Mouse (Mus musculus): Measurements from ENCODE around the gene Rgs8.
A peak's percentile ranks its signal among the peaks of the same experiment; 100 is the strongest.

Gene Rgs8

DNA sequence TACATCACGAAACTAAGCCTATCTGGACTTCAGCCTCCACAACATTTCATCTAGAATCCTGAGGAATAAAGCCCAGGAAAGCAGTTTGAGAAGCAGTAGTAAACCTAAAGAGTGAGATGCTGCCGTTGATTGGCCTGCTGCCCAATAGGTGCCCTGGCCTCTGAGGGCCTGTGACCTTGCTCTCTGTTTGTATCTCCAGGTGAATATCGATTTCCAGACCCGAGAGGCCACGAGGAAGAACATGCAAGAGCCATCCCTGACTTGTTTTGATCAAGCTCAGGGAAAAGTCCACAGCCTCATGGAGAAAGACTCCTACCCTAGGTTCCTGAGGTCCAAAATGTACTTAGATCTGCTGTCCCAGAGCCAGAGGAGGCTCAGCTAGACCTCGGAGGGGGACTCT, 39.7 kb downstream of the Rgs8 start:
- no peaks in the 10 kb centered on the region for H3K36me3 ChIP-seq (ENCODE audit: control insufficient read depth, insufficient read depth, low read length, poor library complexity, severe bottlenecking)
- no peak for DNase-seq (ENCODE audit: low read depth, low spot score)
- H3K27me3 ChIP-seq (ENCODE audit: control insufficient read depth, insufficient read depth, low read length, poor library complexity, severe bottlenecking) = no peaks in the 10 kb centered on the region

DNA sequence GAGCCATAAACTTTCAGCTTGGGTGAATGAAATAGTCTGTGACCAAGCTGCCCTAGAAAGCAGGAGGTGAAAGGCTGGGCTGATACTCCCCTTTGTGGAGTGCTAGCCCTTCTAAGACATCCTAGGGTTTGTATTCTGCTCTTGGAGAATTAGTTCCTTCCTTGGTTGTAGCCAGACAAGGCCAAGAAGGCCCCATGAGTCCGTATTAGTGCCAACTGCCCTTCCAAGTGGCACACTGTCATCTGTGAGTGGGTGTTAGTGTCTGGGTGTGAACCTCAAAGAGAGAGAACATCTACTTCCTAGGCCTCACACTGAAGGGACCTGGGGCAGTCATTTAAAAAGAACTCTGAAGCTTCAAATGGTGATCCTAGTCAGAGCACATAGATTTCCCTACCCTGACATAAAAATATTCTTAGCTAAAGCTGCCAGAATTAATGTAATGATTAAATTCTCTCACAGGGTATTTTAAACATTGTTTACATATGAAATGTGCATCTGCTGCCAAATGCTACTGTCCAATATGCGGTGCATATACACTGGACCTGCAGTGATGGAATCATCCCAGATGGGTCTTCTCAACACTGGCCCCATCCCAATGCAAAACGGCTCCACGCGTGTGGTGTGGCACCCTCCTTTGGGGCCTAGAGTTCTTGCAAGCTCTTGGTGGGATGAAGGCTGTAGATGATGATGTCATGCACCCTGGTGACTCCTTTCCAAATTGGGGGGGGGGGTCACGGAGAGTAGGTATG, 41.7 kb downstream of the Rgs8 start:
- no peaks in the 10 kb centered on the region for H3K27me3 ChIP-seq (ENCODE audit: control insufficient read depth, insufficient read depth, low read length, poor library complexity, severe bottlenecking)
- no peak for DNase-seq (ENCODE audit: low read depth, low spot score)
- H3K36me3 ChIP-seq (ENCODE audit: control insufficient read depth, insufficient read depth, low read length, poor library complexity, severe bottlenecking) = no peaks in the 10 kb centered on the region

DNA sequence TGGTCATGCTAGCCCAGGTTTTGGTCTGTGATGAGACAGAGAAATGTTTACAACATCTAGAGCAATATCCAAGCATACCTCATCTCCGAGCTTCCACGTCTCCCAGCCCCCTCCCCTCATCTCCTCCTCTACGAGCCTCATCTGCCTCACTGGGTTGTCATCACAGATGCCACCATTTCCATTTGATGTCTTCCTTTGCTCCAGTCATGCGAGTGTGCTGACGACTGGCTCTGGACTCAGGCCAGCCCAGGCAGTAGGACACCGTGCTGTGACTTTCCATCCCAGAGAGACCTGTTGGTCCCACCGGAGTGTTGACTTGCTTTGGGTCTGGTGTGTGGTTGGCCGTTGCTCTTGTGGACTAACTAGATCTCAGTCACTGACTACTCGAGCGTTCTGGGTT, 42.6 kb downstream of the Rgs8 start:
- no peak for DNase-seq (ENCODE audit: low read depth, low spot score)
- Histone ChIP-seq H3K36me3 (ENCODE audit: control insufficient read depth, insufficient read depth, low read length, poor library complexity, severe bottlenecking) (no peaks in the 10 kb centered on the region), H3K27me3 (ENCODE audit: control insufficient read depth, insufficient read depth, low read length, poor library complexity, severe bottlenecking) (no peaks in the 10 kb centered on the region)

DNA sequence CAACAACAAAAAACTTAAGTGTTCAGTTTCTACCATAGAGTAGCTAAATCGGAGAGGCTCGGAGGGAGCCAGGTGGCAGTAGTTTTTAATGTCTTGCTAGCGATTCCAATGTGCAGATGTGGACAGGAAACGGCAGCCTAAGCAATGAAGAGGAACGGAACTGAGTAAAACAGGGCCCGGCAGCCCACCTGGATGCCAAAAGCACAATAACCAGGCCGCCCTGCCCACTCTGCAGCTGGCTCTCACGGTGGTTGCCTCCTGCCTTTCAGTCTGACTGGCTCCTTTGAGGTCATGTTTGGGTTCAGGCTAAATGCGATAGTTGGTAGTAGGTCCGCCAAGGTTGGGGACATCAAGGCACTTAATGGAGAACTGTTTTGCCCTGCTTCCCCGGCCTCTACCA, 43.3 kb downstream of the Rgs8 start:
- Histone ChIP-seq H3K36me3 (ENCODE audit: control insufficient read depth, insufficient read depth, low read length, poor library complexity, severe bottlenecking) (no peaks in the 10 kb centered on the region), H3K27me3 (ENCODE audit: control insufficient read depth, insufficient read depth, low read length, poor library complexity, severe bottlenecking) (no peaks in the 10 kb centered on the region)
- peak; percentile 8 for DNase-seq (ENCODE audit: low read depth, low spot score)

DNA sequence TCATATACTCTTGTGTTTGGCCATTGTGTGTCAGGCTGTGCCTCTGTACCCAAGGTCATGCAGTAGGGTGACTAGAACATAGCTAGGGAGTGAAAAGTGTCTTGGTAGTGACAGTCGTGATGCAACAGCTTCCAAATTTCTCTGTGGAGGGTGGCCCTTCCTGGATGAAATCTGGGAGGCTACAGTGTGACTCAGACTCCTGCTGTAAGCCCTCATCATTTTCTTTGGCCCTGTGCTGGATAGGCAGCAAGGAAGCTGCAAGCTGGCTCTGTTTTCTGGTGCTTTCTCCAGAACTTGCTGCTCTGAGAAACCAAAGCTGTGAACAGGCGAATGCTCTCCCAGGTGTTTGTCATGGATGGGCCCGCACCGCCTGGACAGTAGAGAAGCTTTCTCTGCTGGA, 43.7 kb downstream of the Rgs8 start:
- H3K27me3 ChIP-seq (ENCODE audit: control insufficient read depth, insufficient read depth, low read length, poor library complexity, severe bottlenecking) = no peaks in the 10 kb centered on the region
- H3K36me3 ChIP-seq (ENCODE audit: control insufficient read depth, insufficient read depth, low read length, poor library complexity, severe bottlenecking) = no peaks in the 10 kb centered on the region
- DNase-seq (ENCODE audit: low read depth, low spot score) = no peak

DNA sequence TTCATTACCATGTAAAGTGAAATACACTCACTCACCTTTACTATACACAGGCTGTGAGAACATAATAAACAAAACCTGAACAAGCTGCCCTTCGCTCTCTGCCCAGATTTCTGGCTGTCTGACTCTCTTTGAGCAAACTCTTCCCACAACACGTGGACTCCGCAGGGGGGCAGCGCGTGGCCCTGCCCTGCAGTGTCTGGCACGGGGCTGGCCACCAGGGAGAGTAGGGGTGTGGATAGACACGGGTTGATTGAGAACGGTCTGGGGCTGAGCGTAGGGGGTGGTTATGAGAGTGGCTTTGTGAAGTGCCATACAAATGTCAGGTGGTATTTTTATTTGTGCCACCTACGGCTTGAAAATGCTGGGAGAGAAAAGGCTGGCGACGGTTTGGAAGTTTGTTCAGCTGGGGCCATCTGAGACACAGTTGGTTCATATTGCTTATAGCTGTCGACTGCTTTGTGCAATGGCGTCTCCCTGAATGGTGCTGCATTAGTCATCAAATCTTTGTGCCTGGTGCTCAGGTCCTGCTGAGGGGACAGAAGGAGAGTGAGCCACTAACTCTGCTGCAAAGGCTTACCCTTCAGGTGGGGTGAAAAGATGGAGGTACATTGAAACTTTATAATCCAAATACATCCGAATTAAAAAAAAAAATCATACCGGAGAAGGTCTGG, 44.9 kb downstream of the Rgs8 start:
- no peaks in the 10 kb centered on the region for H3K36me3 ChIP-seq (ENCODE audit: control insufficient read depth, insufficient read depth, low read length, poor library complexity, severe bottlenecking)
- H3K27me3 ChIP-seq (ENCODE audit: control insufficient read depth, insufficient read depth, low read length, poor library complexity, severe bottlenecking) = no peaks in the 10 kb centered on the region
- no peak for DNase-seq (ENCODE audit: low read depth, low spot score)

DNA sequence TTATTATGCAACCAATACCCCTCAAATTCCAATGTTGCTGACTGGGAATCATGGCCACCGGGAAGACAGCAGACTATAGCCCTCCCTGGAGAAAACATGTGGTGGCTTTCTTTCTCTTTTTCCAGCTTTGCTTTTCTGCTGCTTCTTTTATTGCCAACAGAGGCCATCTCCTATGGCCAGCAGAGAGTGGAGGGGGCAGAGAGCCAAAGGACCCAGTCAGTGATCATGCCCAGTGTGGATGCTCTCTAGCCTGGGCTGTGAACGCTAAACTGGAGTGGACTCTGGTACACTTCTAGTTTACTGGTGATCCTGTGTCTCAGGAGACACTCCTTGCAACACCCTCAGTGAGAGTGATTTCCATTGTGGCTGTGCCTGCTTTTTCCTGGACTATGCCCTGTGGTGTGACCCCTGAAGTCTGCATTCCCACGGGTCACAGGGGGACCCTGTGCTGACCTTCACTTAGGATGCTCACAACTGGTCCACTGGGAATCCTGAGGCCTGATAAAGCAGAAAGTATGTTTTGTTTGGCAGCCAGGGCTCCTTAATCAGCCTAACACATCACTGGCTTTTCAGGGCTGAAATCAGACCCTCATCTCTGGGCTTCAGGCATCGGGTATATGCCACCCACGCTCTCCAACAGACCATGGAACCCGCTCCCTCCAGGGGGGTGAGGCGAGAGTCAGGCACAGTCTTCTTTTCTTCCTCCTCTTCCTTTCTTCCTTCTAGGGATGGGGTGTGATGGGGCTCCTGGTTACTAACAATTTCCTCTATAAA, 45.7 kb downstream of the Rgs8 start:
- DNase-seq (ENCODE audit: low read depth, low spot score) = no peak
- Histone ChIP-seq H3K36me3 (ENCODE audit: control insufficient read depth, insufficient read depth, low read length, poor library complexity, severe bottlenecking) (no peaks in the 10 kb centered on the region), H3K27me3 (ENCODE audit: control insufficient read depth, insufficient read depth, low read length, poor library complexity, severe bottlenecking) (no peaks in the 10 kb centered on the region)

DNA sequence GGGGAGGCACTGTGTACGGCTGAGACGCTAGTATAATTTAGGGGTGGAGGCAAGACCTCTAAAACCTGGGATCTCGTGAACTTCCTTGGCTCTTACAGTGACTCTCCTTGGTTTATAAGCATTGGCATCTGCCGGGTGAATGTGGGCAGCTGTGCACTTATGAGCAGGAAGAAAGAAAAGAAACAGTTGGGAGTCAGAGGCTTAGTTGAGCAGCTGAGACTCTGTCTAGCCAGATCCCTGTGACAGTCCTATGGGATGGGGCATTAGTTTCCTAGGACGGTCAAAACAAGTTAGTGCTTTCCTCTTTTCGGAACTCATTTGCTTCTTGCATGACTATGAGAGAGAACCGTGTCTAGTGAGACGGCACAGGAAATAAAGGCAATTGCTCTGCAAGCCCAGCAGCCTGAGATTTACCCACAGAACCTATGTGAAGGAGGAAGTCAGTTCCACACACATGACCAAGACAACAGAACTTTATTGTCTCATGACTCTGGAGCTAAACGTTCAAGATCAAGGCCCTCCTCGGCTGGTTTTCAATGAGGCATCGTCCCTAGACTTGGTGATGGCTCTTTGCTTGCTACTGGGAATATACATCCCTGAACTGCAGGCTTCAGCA, 47.7 kb downstream of the Rgs8 start:
- no peaks in the 10 kb centered on the region for H3K27me3 ChIP-seq (ENCODE audit: control insufficient read depth, insufficient read depth, low read length, poor library complexity, severe bottlenecking)
- H3K36me3 ChIP-seq (ENCODE audit: control insufficient read depth, insufficient read depth, low read length, poor library complexity, severe bottlenecking) = no peaks in the 10 kb centered on the region
- DNase-seq (ENCODE audit: low read depth, low spot score) = peak; percentile 38

DNA sequence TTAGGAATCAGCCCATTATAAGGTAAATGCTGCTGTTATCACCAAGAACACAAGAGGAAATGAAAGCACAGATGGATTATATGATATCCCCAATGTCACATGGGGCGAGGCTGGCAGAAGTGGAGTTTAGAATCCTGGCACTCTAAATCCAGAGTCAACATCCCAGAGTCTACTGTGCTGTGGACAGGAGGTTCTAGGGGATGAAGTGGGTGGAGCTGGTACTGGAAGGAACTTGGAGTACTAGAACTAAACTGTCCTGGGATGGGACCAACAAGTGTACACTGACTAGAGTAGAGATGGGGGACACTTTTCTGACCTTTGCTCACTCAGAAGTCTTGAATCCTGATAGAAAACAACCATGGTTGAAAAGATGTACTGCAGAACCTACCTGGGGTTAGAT, 48.6 kb downstream of the Rgs8 start:
- Histone ChIP-seq H3K36me3 (ENCODE audit: control insufficient read depth, insufficient read depth, low read length, poor library complexity, severe bottlenecking) (no peaks in the 10 kb centered on the region), H3K27me3 (ENCODE audit: control insufficient read depth, insufficient read depth, low read length, poor library complexity, severe bottlenecking) (no peaks in the 10 kb centered on the region)
- DNase-seq (ENCODE audit: low read depth, low spot score) = no peak

DNA sequence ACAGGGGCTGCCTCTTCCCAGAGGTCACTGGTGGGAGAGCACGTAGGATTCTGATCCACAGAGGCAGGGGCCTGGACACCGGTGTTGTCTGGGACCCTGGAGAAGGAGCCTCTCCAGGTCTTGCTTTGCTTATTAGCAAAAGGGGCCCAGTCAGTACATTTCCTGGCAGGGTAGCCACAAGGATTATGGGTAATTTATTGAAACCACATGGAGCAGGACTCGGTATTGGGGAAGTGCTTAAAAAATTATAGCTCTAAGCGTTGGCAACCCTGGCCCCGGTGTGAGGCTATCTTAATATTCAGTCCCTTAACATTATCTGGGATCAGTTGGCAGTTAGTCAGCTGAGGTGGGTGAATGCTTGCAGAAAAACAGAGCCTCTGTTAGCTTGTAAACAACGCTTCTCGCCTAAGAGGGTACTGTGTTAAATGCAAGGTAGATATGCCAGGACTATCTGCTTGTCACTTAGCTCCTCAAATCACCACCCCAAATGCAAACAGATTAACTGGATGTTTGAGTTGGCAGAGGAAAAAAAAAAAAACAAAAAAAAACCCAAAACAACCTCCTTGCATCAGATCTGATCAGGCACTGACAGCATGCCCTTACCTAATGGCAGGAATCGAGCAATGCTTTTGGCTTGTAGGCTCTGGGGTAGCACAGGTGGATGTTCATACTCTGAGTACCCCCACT, 49.5 kb downstream of the Rgs8 start:
- H3K36me3 ChIP-seq (ENCODE audit: control insufficient read depth, insufficient read depth, low read length, poor library complexity, severe bottlenecking) = no peaks in the 10 kb centered on the region
- no peak for DNase-seq (ENCODE audit: low read depth, low spot score)
- no peaks in the 10 kb centered on the region for H3K27me3 ChIP-seq (ENCODE audit: control insufficient read depth, insufficient read depth, low read length, poor library complexity, severe bottlenecking)

DNA sequence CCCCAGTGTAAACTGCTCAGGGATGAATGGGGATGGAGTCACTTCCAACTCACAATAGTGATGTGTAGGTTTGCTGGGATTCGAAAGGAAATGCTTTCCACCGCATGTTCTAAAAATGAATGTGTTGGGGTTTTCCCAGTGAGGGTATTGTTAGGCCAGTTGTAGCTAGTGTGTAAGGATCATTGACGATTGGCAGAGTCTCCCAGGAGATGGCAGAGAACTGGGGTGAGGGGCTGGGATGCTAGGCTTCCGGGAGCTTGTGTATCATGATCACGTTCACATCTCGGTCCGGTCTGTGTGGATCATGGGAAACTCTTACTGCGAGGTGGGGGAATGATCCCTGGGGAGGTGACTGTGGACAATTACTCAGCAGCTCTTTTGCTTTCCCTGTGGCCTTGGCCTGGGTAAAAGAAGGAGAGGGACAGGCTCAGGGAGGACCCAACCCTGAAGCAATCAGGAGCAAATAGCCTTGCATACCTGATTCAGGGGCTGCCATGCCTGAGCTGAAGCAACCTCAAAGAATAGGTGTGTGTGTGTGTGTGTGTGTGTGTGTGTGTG, 50.1 kb downstream of the Rgs8 start:
- no peak for DNase-seq (ENCODE audit: low read depth, low spot score)
- H3K36me3 ChIP-seq (ENCODE audit: control insufficient read depth, insufficient read depth, low read length, poor library complexity, severe bottlenecking) = no peaks in the 10 kb centered on the region
- no peaks in the 10 kb centered on the region for H3K27me3 ChIP-seq (ENCODE audit: control insufficient read depth, insufficient read depth, low read length, poor library complexity, severe bottlenecking)

DNA sequence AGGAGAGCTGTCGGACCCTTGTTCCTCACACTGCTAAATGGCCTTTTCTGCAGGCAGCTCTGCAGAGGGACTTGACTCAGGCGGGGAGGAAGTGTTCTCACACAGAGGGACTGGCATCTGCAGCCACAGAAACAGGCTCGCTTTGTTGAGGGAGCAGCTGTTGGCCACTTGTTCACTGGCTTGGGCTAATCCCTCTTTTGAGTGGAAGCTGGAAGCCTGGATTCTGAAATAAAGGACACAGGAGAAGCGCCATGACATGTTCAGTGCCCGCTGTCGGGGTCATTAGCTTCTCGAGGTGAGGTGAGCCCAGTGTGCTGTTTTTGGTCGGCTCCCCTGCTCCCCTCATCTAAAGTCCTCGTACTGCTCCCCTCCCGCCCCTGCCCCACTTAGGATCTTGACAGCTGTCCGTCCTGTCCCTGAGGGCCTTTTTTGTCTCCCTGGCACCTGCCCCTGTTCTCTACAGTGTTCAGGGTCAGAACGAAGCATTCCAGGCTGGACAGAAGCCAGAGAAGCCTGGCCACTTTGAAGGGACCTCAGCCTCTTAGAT, 50.7 kb downstream of the Rgs8 start:
- Histone ChIP-seq H3K27me3 (ENCODE audit: control insufficient read depth, insufficient read depth, low read length, poor library complexity, severe bottlenecking) (no peaks in the 10 kb centered on the region), H3K36me3 (ENCODE audit: control insufficient read depth, insufficient read depth, low read length, poor library complexity, severe bottlenecking) (no peaks in the 10 kb centered on the region)
- no peak for DNase-seq (ENCODE audit: low read depth, low spot score)

DNA sequence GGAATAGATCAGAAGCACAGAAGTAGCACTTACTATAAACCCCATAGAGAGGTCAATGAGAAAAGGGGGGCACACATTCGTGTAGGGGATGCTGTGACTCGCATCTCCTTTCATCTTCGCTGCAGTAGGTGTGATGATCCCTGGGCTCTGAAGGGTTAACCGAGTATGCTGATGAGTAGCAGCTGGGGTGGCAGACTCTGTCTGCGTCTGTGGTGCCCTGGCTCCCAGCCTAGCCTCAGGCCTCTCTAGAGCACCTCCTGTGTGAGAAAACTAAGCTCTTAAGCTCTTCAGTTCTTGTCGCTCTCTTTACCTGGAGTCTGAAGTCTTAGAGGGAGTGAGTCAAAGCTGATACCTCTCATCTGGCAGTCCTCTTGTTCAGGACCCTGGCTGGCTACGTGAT, 51.3 kb downstream of the Rgs8 start:
- no peak for DNase-seq (ENCODE audit: low read depth, low spot score)
- no peaks in the 10 kb centered on the region for H3K27me3 ChIP-seq (ENCODE audit: control insufficient read depth, insufficient read depth, low read length, poor library complexity, severe bottlenecking)

DNA sequence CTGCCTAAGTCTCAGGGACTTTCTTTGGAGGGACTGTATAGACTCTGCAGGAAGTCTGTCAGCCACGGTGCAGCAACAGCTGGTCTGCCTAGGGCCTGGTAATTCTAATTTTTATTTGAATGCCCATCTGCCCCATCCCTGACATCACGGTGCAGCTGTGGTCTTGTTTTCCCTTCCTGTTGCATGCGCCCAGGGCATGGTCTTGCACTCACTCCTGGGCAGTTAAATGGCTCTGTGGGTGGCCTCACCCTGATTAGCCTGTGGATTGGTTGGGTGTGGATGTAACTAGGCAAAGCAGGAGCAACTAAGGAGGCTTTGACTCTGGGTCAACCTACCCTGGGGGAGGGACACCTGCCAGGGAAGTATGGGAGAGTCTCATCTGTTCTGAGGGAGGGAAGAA, 52.2 kb downstream of the Rgs8 start:
- Histone ChIP-seq H3K27me3 (ENCODE audit: control insufficient read depth, insufficient read depth, low read length, poor library complexity, severe bottlenecking) (no peaks in the 10 kb centered on the region), H3K36me3 (ENCODE audit: control insufficient read depth, insufficient read depth, low read length, poor library complexity, severe bottlenecking) (no peaks in the 10 kb centered on the region)
- no peak for DNase-seq (ENCODE audit: low read depth, low spot score)

More for the DNA sequence above, 51.3 kb downstream of the Rgs8 start:
- H3K36me3 ChIP-seq (ENCODE audit: control insufficient read depth, insufficient read depth, low read length, poor library complexity, severe bottlenecking) = no peaks in the 10 kb centered on the region

All from splenic B cell, adult 2 months (primary cell).